Mouse (Mus musculus): Measurements from ENCODE around the gene Lrp5.

DNA sequence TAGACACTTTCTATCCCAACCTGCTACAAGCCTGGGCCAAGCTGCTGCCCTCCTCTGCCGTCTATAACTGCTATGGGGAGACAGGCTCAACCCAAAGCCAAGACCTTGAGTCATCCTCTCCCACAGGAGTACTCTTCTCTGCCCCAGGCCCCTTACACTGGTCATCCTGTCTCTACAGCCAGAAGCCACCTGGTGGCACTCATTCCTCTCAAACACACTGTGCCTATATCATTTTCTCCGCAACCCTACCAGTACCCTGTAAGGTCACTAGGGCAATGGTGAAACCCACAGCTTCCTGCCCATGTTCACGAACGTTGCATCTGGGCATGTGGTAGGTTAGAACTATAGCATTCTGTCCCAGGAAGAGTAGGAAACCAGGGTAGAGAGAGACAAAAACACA is 31.4 kb downstream of the Lrp5 start:
- TF ChIP-seq POLR2A (IDR thresholded peaks at IDR 0.05; ENCODE audit: extremely low read depth, insufficient read depth, low read length) (no peak), CTCF (IDR thresholded peaks at IDR 0.05; ENCODE audit: extremely low read depth, insufficient read depth, low read length) (no peak)
